20 mouse cellular contexts compared by ENCODE assay signal in genomic region chr4:127402614-127403013, GRCm38 (mm10). TPM values are rescaled to one million over a fixed set of nuclear protein-coding genes. Genes with fewer than 3 reads are reported as not detected.
DNase-seq lines count a peak whose midpoint lies in the region; ATAC-seq and TF ChIP-seq lines count a peak whose summit lies in the region.
"Had no signal": no experiment of that assay in that cellular context is flagged by ENCODE, and none has a peak within 500 bp of the region (broad histone marks: within the 10 kb centered on the region; RNA-seq: fewer than 3 reads in every experiment).

No protein-coding gene starts in this region.

- peak; percentile 50 to 70 for DNase-seq in cerebellum, postnatal 14 days
- DNase-seq in cerebellum, adult 11-12 months = no peak
- peak; percentile 75 for DNase-seq in brain, embryonic 14.5 days (ENCODE audit: low read depth)
- no peak for DNase-seq in heart, adult 9 months (ENCODE audit: low spot score in 2 of 2)
- DNase-seq in layer of hippocampus, postnatal 10 days (ENCODE audit: low spot score in 2 of 2) = no peak
- DNase-seq: adrenal gland, adult 2 months; gastrocnemius, postnatal 36 days; lung, postnatal 14 days had no signal

- TF ChIP-seq CTCF in brain, embryonic 14.5 days (IDR thresholded peaks at IDR 0.05; ENCODE audit: borderline replicate concordance, extremely low read depth, insufficient read depth, insufficient read length) = no peak

- no peaks in the 10 kb centered on the region for H3K27me3 ChIP-seq in midbrain, embryonic 15.5 days (replicated peaks)
- H3K27me3 ChIP-seq in midbrain, embryonic 13.5 days = no peaks in the 10 kb centered on the region
- no peaks in the 10 kb centered on the region for H3K27me3 ChIP-seq in myocyte (ENCODE audit: control insufficient read depth, insufficient read depth, insufficient read length)
- H3K27me3 ChIP-seq: kidney, embryonic 15.5 days had no signal

- H3K79me2 ChIP-seq in myocyte (ENCODE audit: control insufficient read depth, insufficient read depth) = no peaks in the 10 kb centered on the region

- no peaks in the 10 kb centered on the region for H3K9me3 ChIP-seq in midbrain, embryonic 15.5 days
- H3K9me3 ChIP-seq in midbrain, embryonic 13.5 days = no peaks in the 10 kb centered on the region
- H3K9me3 ChIP-seq: heart, embryonic 13.5 days; kidney, embryonic 15.5 days had no signal

- no peak overlapping the region for H3K4me2 ChIP-seq in midbrain, embryonic 15.5 days
- no peak overlapping the region for H3K4me2 ChIP-seq in midbrain, embryonic 13.5 days (replicated peaks)
- no peak overlapping the region for H3K4me2 ChIP-seq in myocyte (ENCODE audit: low read depth)
- H3K4me2 ChIP-seq: heart, embryonic 13.5 days; kidney, embryonic 15.5 days; liver, embryonic 11.5 days had no signal

- ATAC-seq in midbrain, embryonic 15.5 days (replicated peaks) = peak; percentile 45; the same call in 1 of the 2 replicates
- no peak for ATAC-seq in midbrain, embryonic 13.5 days

- WGBS in midbrain, embryonic 15.5 days = 60% methylated on average over 3 of the region's 3 CpGs
- 52% methylated on average over 3 of the region's 3 CpGs for WGBS in midbrain, embryonic 13.5 days

- H3K4me3 ChIP-seq in midbrain, embryonic 15.5 days = no peak overlapping the region
- H3K4me3 ChIP-seq in midbrain, embryonic 13.5 days (replicated peaks) = no peak overlapping the region
- H3K4me3 ChIP-seq in myocyte = no peak overlapping the region
- H3K4me3 ChIP-seq: heart, embryonic 13.5 days; kidney, embryonic 15.5 days had no signal

- TF ChIP-seq POLR2A in brain, embryonic 14.5 days (IDR thresholded peaks at IDR 0.05; ENCODE audit: borderline replicate concordance, extremely low read depth, insufficient read depth, insufficient read length, poor library complexity, severe bottlenecking) = no peak
- no peak for TF ChIP-seq POLR2A in myocyte (IDR thresholded peaks at IDR 0.05; ENCODE audit: insufficient read length, low read depth)

- no peak overlapping the region for H3ac ChIP-seq in myocyte (ENCODE audit: control insufficient read depth, insufficient read length)

- no peak overlapping the region for H3K27ac ChIP-seq in midbrain, embryonic 15.5 days
- H3K27ac ChIP-seq in midbrain, embryonic 13.5 days = no peak overlapping the region
- H3K27ac ChIP-seq: heart, embryonic 13.5 days; kidney, embryonic 15.5 days had no signal

- no peaks in the 10 kb centered on the region for H3K36me3 ChIP-seq in midbrain, embryonic 15.5 days (replicated peaks)
- no peaks in the 10 kb centered on the region for H3K36me3 ChIP-seq in midbrain, embryonic 13.5 days
- no peaks in the 10 kb centered on the region for H3K36me3 ChIP-seq in myocyte (ENCODE audit: control insufficient read depth, insufficient read depth)
- H3K36me3 ChIP-seq: G1E; heart, embryonic 13.5 days; kidney, embryonic 15.5 days had no signal

- H3K9ac ChIP-seq in midbrain, embryonic 15.5 days = no peak overlapping the region
- no peak overlapping the region for H3K9ac ChIP-seq in midbrain, embryonic 13.5 days (replicated peaks)
- H3K9ac ChIP-seq: heart, embryonic 13.5 days; kidney, embryonic 15.5 days had no signal

- H3K4me1 ChIP-seq in midbrain, embryonic 15.5 days = no peaks in the 10 kb centered on the region; the same call in 1 of the 2 replicates
- no peaks in the 10 kb centered on the region for H3K4me1 ChIP-seq in midbrain, embryonic 13.5 days (replicated peaks)
- H3K4me1 ChIP-seq: heart, embryonic 13.5 days; kidney, embryonic 15.5 days had no signal

TF ChIP-seq in myocyte, 11 proteins besides CTCF, POLR2A, EP300 and RAD21:
- TF ChIP-seq USF1 (IDR thresholded peaks at IDR 0.05; ENCODE audit: low read depth) (peak; percentile 49), CEBPB (IDR thresholded peaks at IDR 0.05; ENCODE audit: insufficient read depth, poor library complexity, severe bottlenecking) (no peak)

RNA-seq across cellular contexts. Expression of gene Gjb5, which starts 44.6 kb away (rescaled TPM):
- 0.10 and 0.13 TPM in 2 replicates for polyA plus RNA-seq in midbrain, embryonic 15.5 days (2015; fragmentation: Nextera tagmentation; extraction: Ambion mirVana)
- 0.09 TPM in 1 of 2 replicates, not detected in the other for polyA plus RNA-seq in midbrain, embryonic 13.5 days (2015; fragmentation: Nextera tagmentation; extraction: Ambion mirVana)
- polyA plus RNA-seq in brain, embryonic 14.5 days (2012; rRNA removed) = 0.06 and 0.18 TPM in 2 replicates
- 0.17 TPM for polyA plus RNA-seq in myocyte (2012; fragmentation: generic; extraction: Trizol)
- not detected for total RNA-seq in layer of hippocampus, postnatal 10 days (2021)
- total RNA-seq: layer of hippocampus, adult 8-10 months; left cerebral cortex, postnatal 14 days; monocyte, adult 5-6 weeks had no signal
- polyA plus RNA-seq: G1E; spleen, adult 2 months had no signal

RNA-seq across cellular contexts. Expression of gene Gjb4, which starts 48.7 kb away (rescaled TPM):
- polyA plus RNA-seq in midbrain, embryonic 15.5 days (2015; fragmentation: Nextera tagmentation; extraction: Ambion mirVana) = 0.11 and 0.15 TPM in 2 replicates
- 0.11 TPM in 1 of 2 replicates, not detected in the other for polyA plus RNA-seq in midbrain, embryonic 13.5 days (2015; fragmentation: Nextera tagmentation; extraction: Ambion mirVana)
- 0.05 TPM in 1 of 2 replicates, not detected in the other for polyA plus RNA-seq in brain, embryonic 14.5 days (2012; rRNA removed)
- polyA plus RNA-seq in myocyte (2012; fragmentation: generic; extraction: Trizol) = 3.0 TPM
- total RNA-seq in layer of hippocampus, postnatal 10 days (2021) = not detected
- total RNA-seq: adrenal gland, adult 2 months; gastrocnemius, postnatal 36 days; layer of hippocampus, adult 8-10 months; left cerebral cortex, postnatal 14 days; monocyte, adult 5-6 weeks had no signal
- polyA plus RNA-seq: G1E; liver, embryonic 11.5 days; spleen, adult 2 months; testis, adult 2 months had no signal

Comparison
In these comparisons a context has a peak if more than half of its experiments do, and no peak if none do; other contexts are left out.
1. DNase-seq: peak in cerebellum, postnatal 14 days (2 of 2) and brain, embryonic 14.5 days (single experiment); none in cerebellum, adult 11-12 months (single experiment), heart, adult 9 months (0 of 2) and layer of hippocampus, postnatal 10 days (0 of 2).